Mouse (Mus musculus) cerebellum, adult 2 months (tissue): ENCODE measurements around the gene Mlxipl. TPM values are rescaled to one million over a fixed set of nuclear protein-coding genes. Genes with fewer than 3 reads are reported as not detected.
A peak's percentile ranks its signal among the peaks of the same experiment; 100 is the strongest.

Experiments used
- DNase-seq, 2 experiments: peaks; one replicate each; pipeline ENCODE4 v3.0.0; 2021
- H3K27ac ChIP-seq: fragments of 200-500 bp; 2 replicates; pipeline ENCODE4 v1.5.1; 2012; ENCODE audit warnings: low read length, control low read depth, inconsistent platforms; ENCODE audit not compliant: insufficient read depth
- H3K27me3 ChIP-seq: fragments of 200-500 bp; 2 replicates; pipeline ENCODE4 v1.6.1; 2012; ENCODE audit warnings: inconsistent platforms, mild to moderate bottlenecking, low read length, moderate library complexity; ENCODE audit not compliant: control insufficient read depth, insufficient read depth
- H3K4me1 ChIP-seq: fragments of 200-500 bp; 2 replicates; pipeline ENCODE4 v1.6.1; 2011; ENCODE audit warnings: low read length; ENCODE audit not compliant: control insufficient read depth, insufficient read depth
- H3K4me3 ChIP-seq: fragments of 200-500 bp; replicated peaks from 2 replicates; pipeline ENCODE3; 2011; ENCODE audit warnings: mild to moderate bottlenecking, low read depth, low read length, control low read depth; ENCODE audit not compliant: insufficient read depth
- CTCF ChIP-seq: fragments of 200-500 bp; IDR thresholded peaks from 2 replicates; pipeline ENCODE4 v1.5.1; 2011; ENCODE audit warnings: low read depth, mild to moderate bottlenecking, control low read depth, low read length, moderate library complexity, borderline replicate concordance; ENCODE audit not compliant: insufficient read depth
- POLR2A ChIP-seq: fragments of 200-500 bp; IDR thresholded peaks from 2 replicates; pipeline ENCODE4 v1.6.1; 2011; ENCODE audit warnings: low read length, control low read depth, borderline replicate concordance; ENCODE audit not compliant: insufficient read depth
- WGBS: fragments of 180-500 bp; shearing (Covaris S2); methylation state at CpG from one replicate; pipeline ENCODE4 v1.1.7; 2018; 5-methylcytosine and 5-hydroxymethylcytosine counted together
- polyA plus RNA-seq: library from polyadenylated mRNA; depleted of rRNA; stranded (reverse); fragments of >200 nt; gene quantifications from 2 replicates; pipeline ENCODE4 v1.2.3, GENCODE M21; 2012; rRNA removed

Mlxipl gene
- polyA plus RNA-seq, 1 experiment, result 2.0 TPM

GRCm38 (mm10) chr5:135183131-135183861, 93.6 kb downstream of the Mlxipl start:
- peak in 1 of 2 experiments; percentile 40 for DNase-seq

GRCm38 (mm10) chr5:135185016-135185415, 95.3 kb downstream of the Mlxipl start:
- Histone ChIP-seq H3K4me1 (peaks cover 33% of the 10 kb centered on the region), H3K27ac (no peak overlapping the region), H3K4me3 (no peak overlapping the region), H3K27me3 (no peaks in the 10 kb centered on the region)
- WGBS, result 98% methylated on average over 3 of the region's 3 CpGs
- no peak for DNase-seq
- TF ChIP-seq CTCF (no peak), POLR2A (no peak)

More at GRCm38 (mm10) chr5:135183131-135183861, 93.6 kb downstream of the Mlxipl start:
- 24% methylated on average over 8 of the region's 8 CpGs for WGBS
- Histone ChIP-seq H3K27ac (peak overlapping the region; percentile 41; the same call in 1 of the 2 replicates), H3K4me1 (peaks cover 42% of the 10 kb centered on the region), H3K27me3 (no peaks in the 10 kb centered on the region), H3K4me3 (no peak overlapping the region)
- TF ChIP-seq CTCF (no peak), POLR2A (no peak)

DNA sequence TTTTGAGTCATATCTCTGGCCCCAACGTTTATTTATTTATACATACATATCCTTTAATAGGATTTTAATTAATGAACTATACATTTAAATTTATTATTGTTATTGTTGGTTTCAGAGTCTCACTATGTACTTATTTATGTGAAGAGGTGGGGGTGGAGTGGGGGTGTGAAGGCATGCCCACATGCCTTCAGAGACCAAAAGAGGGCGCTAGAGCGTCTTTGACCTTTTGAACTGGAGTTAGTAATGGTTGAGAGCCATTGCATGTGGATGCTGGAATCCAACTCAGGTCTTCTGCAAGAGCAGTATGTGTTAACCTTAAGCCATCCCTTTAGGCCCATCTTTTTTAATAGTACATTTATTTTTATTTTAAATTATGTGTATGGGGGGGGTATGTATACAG, 95.9 kb downstream of the Mlxipl start:
- TF ChIP-seq CTCF (peak; percentile 35; the same call in 1 of the 2 replicates), POLR2A (no peak)
- Histone ChIP-seq H3K27ac (no peak overlapping the region), H3K4me3 (no peak overlapping the region), H3K27me3 (no peaks in the 10 kb centered on the region), H3K4me1 (peaks cover 27% of the 10 kb centered on the region)
- DNase-seq, result no peak
- 42% methylated on average over 3 of the region's 3 CpGs for WGBS

DNA sequence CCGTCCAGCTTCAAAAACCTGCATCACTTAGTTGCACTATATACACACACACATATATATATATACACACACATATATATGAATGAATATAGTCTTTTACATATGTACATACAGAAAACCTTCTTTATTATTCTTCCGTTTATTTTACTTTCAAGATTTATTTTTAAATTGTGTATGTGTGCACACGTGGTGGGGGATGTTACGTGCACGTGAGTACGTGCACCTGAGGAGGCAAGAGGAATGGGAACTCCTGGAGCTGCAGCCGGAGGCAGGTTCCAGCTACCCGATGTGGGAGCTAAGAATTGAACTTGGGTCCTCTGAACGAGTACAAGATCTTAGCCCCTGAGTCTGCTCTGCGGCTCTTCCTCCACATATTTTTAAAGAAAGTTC, 96.5 kb downstream of the Mlxipl start:
- H3K27me3 ChIP-seq, result no peaks in the 10 kb centered on the region
- WGBS, result 13% methylated on average over 10 of the region's 10 CpGs
- no peak for TF ChIP-seq CTCF
- TF ChIP-seq POLR2A, result no peak
- peaks cover 21% of the 10 kb centered on the region for H3K4me1 ChIP-seq
- DNase-seq, result no peak
- H3K4me3 ChIP-seq, result peak overlapping the region; percentile 55
- peak overlapping the region; percentile 89 for H3K27ac ChIP-seq

DNA sequence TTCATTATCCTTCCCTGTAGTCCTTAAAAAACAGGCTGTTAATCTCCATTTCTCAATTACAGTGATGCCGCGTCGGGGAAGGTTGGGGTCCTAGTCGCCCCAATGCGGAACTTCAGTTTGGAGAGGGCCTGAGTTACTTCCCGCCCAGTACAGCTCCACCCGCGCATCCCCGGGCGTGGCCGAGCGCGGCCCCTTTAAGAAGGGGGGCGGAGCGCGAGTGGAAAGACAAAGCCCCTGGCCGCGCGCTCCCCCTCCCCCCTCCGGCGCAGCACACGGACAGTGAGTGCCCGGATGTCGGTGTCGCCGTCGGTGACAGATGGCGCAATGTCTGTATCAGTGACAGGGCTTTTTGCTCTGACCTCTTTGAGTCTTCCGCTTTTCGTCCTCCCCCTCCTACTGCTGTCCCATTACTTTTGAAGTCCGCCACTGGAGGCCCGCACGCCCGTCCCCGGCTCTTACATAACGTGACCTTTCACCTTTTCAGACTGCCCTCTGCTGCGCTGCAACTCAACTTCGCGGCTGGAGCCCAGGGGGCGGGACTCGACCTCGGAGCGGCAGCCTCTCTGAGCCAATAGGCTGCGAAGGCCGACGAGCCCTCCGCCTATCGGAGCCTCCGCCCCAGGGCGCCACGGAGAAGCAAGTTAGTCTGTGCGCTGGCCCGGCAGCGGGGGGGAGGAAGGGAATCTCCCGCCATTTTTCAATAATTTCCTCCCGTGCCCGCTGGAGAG, 97.1 kb downstream of the Mlxipl start, which contains the start of gene Baz1b:
Gene Baz1b, plus strand, starts transcription at position 644 of the 728 bp plus-strand sequence.
- H3K27ac ChIP-seq, result peak within 1 kb of the TSS; percentile 89
- no peaks in the 10 kb centered on the region for H3K27me3 ChIP-seq
- peak; percentile 99 to 100 for DNase-seq
- no peak for TF ChIP-seq CTCF
- peak; percentile 57 for TF ChIP-seq POLR2A
- peak within 1 kb of the TSS; percentile 55 for H3K4me3 ChIP-seq
- under 1% methylated on average over 57 of the region's 57 CpGs for whole genome bisulfite sequencing
- H3K4me1 ChIP-seq, result peaks cover 18% of the 10 kb centered on the region

DNA sequence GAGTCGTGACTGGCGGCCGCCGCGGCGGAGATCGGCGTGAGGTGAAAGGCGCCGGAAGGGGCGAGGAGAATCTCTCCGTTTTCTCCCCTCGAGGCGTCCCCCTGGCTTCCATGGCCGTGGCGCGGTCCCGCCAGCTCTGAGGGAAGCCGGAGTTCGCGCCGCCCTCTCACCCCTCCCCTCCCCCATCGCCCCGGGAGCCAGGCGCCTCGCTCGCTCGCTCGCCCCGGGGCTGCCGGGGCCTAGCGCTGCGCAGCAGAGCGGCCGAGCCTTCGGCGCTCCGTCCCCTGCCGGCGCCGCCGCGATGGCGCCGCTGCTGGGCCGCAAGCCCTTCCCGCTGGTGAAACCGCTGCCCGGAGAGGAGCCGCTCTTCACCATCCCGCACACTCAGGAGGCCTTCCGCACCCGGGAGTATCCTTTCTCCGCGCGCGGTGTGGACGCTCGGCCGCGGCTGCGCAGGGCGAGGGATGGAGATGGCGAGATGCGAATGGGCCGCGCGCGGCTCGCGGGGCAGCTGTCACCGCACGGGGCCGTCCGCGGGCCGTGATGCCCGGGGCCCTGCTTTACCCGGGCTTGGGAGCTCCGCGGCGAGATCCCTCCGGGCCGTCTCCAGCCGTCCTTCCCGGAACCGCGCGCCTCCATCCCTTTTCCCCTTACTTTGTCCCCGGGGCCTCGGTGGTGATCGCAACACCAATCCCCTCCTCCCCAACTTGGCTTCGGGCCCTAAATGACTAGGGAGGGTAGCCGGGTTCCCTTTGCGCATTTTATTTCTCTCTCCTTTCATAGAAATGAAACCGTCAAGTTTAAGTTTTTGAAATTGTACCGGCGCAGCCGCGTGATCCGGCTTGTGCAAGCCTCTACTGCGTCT, 97.9 kb downstream of the Mlxipl start:
- H3K4me3 ChIP-seq, result peak overlapping the region; percentile 55
- no peaks in the 10 kb centered on the region for H3K27me3 ChIP-seq
- TF ChIP-seq POLR2A (no peak), CTCF (no peak)
- WGBS, result under 1% methylated on average over 101 of the region's 102 CpGs
- H3K27ac ChIP-seq, result peak overlapping the region; percentile 86
- H3K4me1 ChIP-seq, result peaks cover 14% of the 10 kb centered on the region
- DNase-seq, result no peak

Other genes with a start within 250 kb of the Mlxipl start
- gene Tmem270, start 183.2 kb upstream of the Mlxipl start, polyA plus RNA-seq, result not detected in 2 replicates
- not detected in 2 replicates for gene Cldn13, start 174.4 kb upstream of the Mlxipl start, polyA plus RNA-seq
- gene Mettl27, start 157.5 kb upstream of the Mlxipl start, polyA plus RNA-seq, result 9.5 and 10.9 TPM in 2 replicates
- gene Cldn4, start 143.0 kb upstream of the Mlxipl start, polyA plus RNA-seq, result 0.07 TPM in 1 of 2 replicates, not detected in the other
- 0.52 and 0.67 TPM in 2 replicates for gene Cldn3, start 103.7 kb upstream of the Mlxipl start, polyA plus RNA-seq
- 59.0 and 65.1 TPM in 2 replicates for gene Abhd11, start 80.7 kb upstream of the Mlxipl start, polyA plus RNA-seq
- 12.1 and 12.4 TPM in 2 replicates for gene Stx1a, start 66.4 kb upstream of the Mlxipl start, polyA plus RNA-seq
- gene Dnajc30, start 25.7 kb upstream of the Mlxipl start, polyA plus RNA-seq, result 45.4 and 46.6 TPM in 2 replicates
- 69.2 and 72.8 TPM in 2 replicates for gene Bud23, start 24.9 kb upstream of the Mlxipl start, polyA plus RNA-seq
- 17.7 and 19.8 TPM in 2 replicates for gene Vps37d, start 11.6 kb upstream of the Mlxipl start, polyA plus RNA-seq
- gene Tbl2, start 59.8 kb downstream of the Mlxipl start, polyA plus RNA-seq, result 17.6 and 18.5 TPM in 2 replicates
- gene Bcl7b, start 78.4 kb downstream of the Mlxipl start, polyA plus RNA-seq, result 64.4 TPM in 2 replicates
- gene Baz1b, start 97.4 kb downstream of the Mlxipl start, polyA plus RNA-seq, result 75.3 and 77.4 TPM in 2 replicates
- 8.5 and 10.1 TPM in 2 replicates for gene Fzd9, start 161.3 kb downstream of the Mlxipl start, polyA plus RNA-seq